ENCODE assay signal across 21 mouse cellular contexts in genomic region chr17:27464327-27464962, GRCm38 (mm10). TPM values are rescaled to one million over a fixed set of nuclear protein-coding genes. Genes with fewer than 3 reads are reported as not detected.
DNase-seq lines count a peak whose midpoint lies in the region; ATAC-seq and TF ChIP-seq lines count a peak whose summit lies in the region.
"Had no signal": no experiment of that assay in that cellular context is flagged by ENCODE, and none has a peak within 500 bp of the region (broad histone marks: within the 10 kb centered on the region; RNA-seq: fewer than 3 reads in every experiment).

No protein-coding gene starts in this region.

- H3K36me3 ChIP-seq in midbrain, embryonic 10.5 days = no peaks in the 10 kb centered on the region
- H3K36me3 ChIP-seq in midbrain, embryonic 11.5 days (ENCODE audit: control insufficient read depth, insufficient read depth, low read length) = no peaks in the 10 kb centered on the region
- H3K36me3 ChIP-seq in hindbrain, postnatal 0 days (ENCODE audit: insufficient read depth, low read length) = no peaks in the 10 kb centered on the region
- H3K36me3 ChIP-seq in neural tube, embryonic 14.5 days (ENCODE audit: control insufficient read depth, insufficient read depth, low read length) = no peaks in the 10 kb centered on the region
- no peaks in the 10 kb centered on the region for H3K36me3 ChIP-seq in liver, embryonic 12.5 days
- H3K36me3 ChIP-seq: embryonic facial prominence, embryonic 13.5 days; G1E; heart, embryonic 15.5 days had no signal

- H3K9me3 ChIP-seq in midbrain, embryonic 10.5 days (replicated peaks) = no peaks in the 10 kb centered on the region
- no peaks in the 10 kb centered on the region for H3K9me3 ChIP-seq in midbrain, embryonic 11.5 days (ENCODE audit: control insufficient read depth, low read length)
- H3K9me3 ChIP-seq in hindbrain, postnatal 0 days (ENCODE audit: low read length) = no peaks in the 10 kb centered on the region
- H3K9me3 ChIP-seq in neural tube, embryonic 14.5 days (ENCODE audit: control insufficient read depth, low read length) = no peaks in the 10 kb centered on the region
- H3K9me3 ChIP-seq in liver, embryonic 12.5 days (replicated peaks) = no peaks in the 10 kb centered on the region
- H3K9me3 ChIP-seq: embryonic facial prominence, embryonic 13.5 days; heart, embryonic 15.5 days had no signal

- no peak overlapping the region for H3K9ac ChIP-seq in midbrain, embryonic 11.5 days (ENCODE audit: low read length)
- no peak overlapping the region for H3K9ac ChIP-seq in hindbrain, postnatal 0 days (replicated peaks; ENCODE audit: low read length)
- H3K9ac ChIP-seq in neural tube, embryonic 14.5 days (replicated peaks; ENCODE audit: low read depth, low read length) = no peak overlapping the region
- H3K9ac ChIP-seq in liver, embryonic 12.5 days = no peak overlapping the region
- H3K9ac ChIP-seq: embryonic facial prominence, embryonic 13.5 days; heart, embryonic 15.5 days had no signal

- no peak for ATAC-seq in midbrain, embryonic 11.5 days (ENCODE audit: low FRiP score)
- ATAC-seq in hindbrain, postnatal 0 days = peak; percentile 57; the same call in 1 of the 2 replicates
- ATAC-seq in neural tube, embryonic 14.5 days (ENCODE audit: low read depth) = 0 out of 2 replicates have a peak, but pooled peaks have one; percentile 16
- no peak for ATAC-seq in megakaryocyte, adult 5-6 weeks (ENCODE audit: poor library complexity, severe bottlenecking)
- no peak for ATAC-seq in liver, embryonic 12.5 days

- no peak overlapping the region for H3K4me2 ChIP-seq in midbrain, embryonic 11.5 days
- no peak overlapping the region for H3K4me2 ChIP-seq in hindbrain, postnatal 0 days (ENCODE audit: low read depth, low read length)
- H3K4me2 ChIP-seq in neural tube, embryonic 14.5 days (ENCODE audit: low read depth, low read length) = no peak overlapping the region
- no peak overlapping the region for H3K4me2 ChIP-seq in liver, embryonic 12.5 days
- H3K4me2 ChIP-seq: embryonic facial prominence, embryonic 13.5 days; heart, embryonic 15.5 days had no signal

- no peak for TF ChIP-seq CTCF in hindbrain, postnatal 0 days (IDR thresholded peaks at IDR 0.05; ENCODE audit: low read depth)

- DNase-seq in midbrain, embryonic 10.5 days (ENCODE audit: low spot score) = no peak
- DNase-seq in midbrain, embryonic 11.5 days (ENCODE audit: low spot score, missing footprints) = no peak
- DNase-seq in hindbrain, postnatal 0 days (ENCODE audit: low spot score) = peak; percentile 50
- DNase-seq in kidney, postnatal 10 days = peak; percentile 39
- DNase-seq in retina, postnatal 1 day = no peak
- DNase-seq: adrenal gland, adult 8-10 months; cerebellum, adult 11 months; gastrocnemius, postnatal 10 days; heart, adult 2 months; layer of hippocampus, adult 9-11 months; lung, postnatal 14 days; right cerebral cortex, postnatal 4 days; thymus, postnatal 4 days had no signal

- no peaks in the 10 kb centered on the region for H3K4me1 ChIP-seq in midbrain, embryonic 10.5 days
- no peaks in the 10 kb centered on the region for H3K4me1 ChIP-seq in midbrain, embryonic 11.5 days (ENCODE audit: control insufficient read depth, insufficient read depth, low read length)
- 0 out of 2 replicates have a peak, but pooled peaks cover 10% of the 10 kb centered on the region for H3K4me1 ChIP-seq in hindbrain, postnatal 0 days (ENCODE audit: insufficient read depth, low read length)
- H3K4me1 ChIP-seq in neural tube, embryonic 14.5 days (ENCODE audit: control insufficient read depth, insufficient read depth, low read length) = peaks cover 6% of the 10 kb centered on the region; the same call in 1 of the 2 replicates
- H3K4me1 ChIP-seq in liver, embryonic 12.5 days = no peaks in the 10 kb centered on the region
- H3K4me1 ChIP-seq: heart, embryonic 15.5 days had no signal

- 72% methylated on average over 8 of the region's 8 CpGs for WGBS in midbrain, embryonic 10.5 days
- 69% methylated on average over 8 of the region's 8 CpGs for WGBS in midbrain, embryonic 11.5 days
- WGBS in hindbrain, postnatal 0 days = 35% methylated on average over 8 of the region's 8 CpGs
- 38% methylated on average over 8 of the region's 8 CpGs for WGBS in neural tube, embryonic 14.5 days
- 44% methylated on average over 8 of the region's 8 CpGs for WGBS in liver, embryonic 12.5 days (ENCODE audit: insufficient replicate concordance)

- no peaks in the 10 kb centered on the region for H3K27me3 ChIP-seq in midbrain, embryonic 10.5 days (ENCODE audit: low read depth, poor library complexity, severe bottlenecking)
- H3K27me3 ChIP-seq in midbrain, embryonic 11.5 days (ENCODE audit: control insufficient read depth, insufficient read depth, low read length) = no peaks in the 10 kb centered on the region
- H3K27me3 ChIP-seq in hindbrain, postnatal 0 days (ENCODE audit: insufficient read depth, low read length) = no peaks in the 10 kb centered on the region
- no peaks in the 10 kb centered on the region for H3K27me3 ChIP-seq in neural tube, embryonic 14.5 days (ENCODE audit: control insufficient read depth, insufficient read depth, low read length)
- 0 out of 2 replicates have a peak, but pooled peaks cover 4% of the 10 kb centered on the region for H3K27me3 ChIP-seq in liver, embryonic 12.5 days (replicated peaks)
- H3K27me3 ChIP-seq: embryonic facial prominence, embryonic 13.5 days had no signal

- H3K27ac ChIP-seq in midbrain, embryonic 10.5 days (replicated peaks) = 0 out of 2 replicates have a peak overlapping the region, but pooled peaks have one; percentile 55
- H3K27ac ChIP-seq in midbrain, embryonic 11.5 days (ENCODE audit: low read depth, low read length) = no peak overlapping the region
- peak overlapping the region; percentile 20; the same call in 1 of the 2 replicates for H3K27ac ChIP-seq in hindbrain, postnatal 0 days
- 0 out of 2 replicates have a peak overlapping the region, but pooled peaks have one; percentile 23 for H3K27ac ChIP-seq in neural tube, embryonic 14.5 days (ENCODE audit: low read depth, low read length)
- no peak overlapping the region for H3K27ac ChIP-seq in liver, embryonic 12.5 days
- H3K27ac ChIP-seq: embryonic facial prominence, embryonic 13.5 days; heart, adult 2 months; heart, embryonic 15.5 days had no signal

- H3K4me3 ChIP-seq in midbrain, embryonic 10.5 days = no peak overlapping the region
- H3K4me3 ChIP-seq in midbrain, embryonic 11.5 days (ENCODE audit: low read depth, low read length) = no peak overlapping the region
- no peak overlapping the region for H3K4me3 ChIP-seq in hindbrain, postnatal 0 days (ENCODE audit: low read length)
- H3K4me3 ChIP-seq in neural tube, embryonic 14.5 days (ENCODE audit: low read depth, low read length) = no peak overlapping the region
- no peak overlapping the region for H3K4me3 ChIP-seq in liver, embryonic 12.5 days
- H3K4me3 ChIP-seq: embryonic facial prominence, embryonic 13.5 days; heart, adult 2 months; heart, embryonic 15.5 days had no signal

RNA-seq across cellular contexts. Expression of gene Grm4, which starts 56.8 kb away (rescaled TPM):
- polyA plus RNA-seq in midbrain, embryonic 10.5 days (2016; fragmentation: Nextera tagmentation; extraction: Ambion mirVana) = 2.8 and 3.5 TPM in 2 replicates
- polyA plus RNA-seq in midbrain, embryonic 11.5 days (2014; fragmentation: Nextera tagmentation; extraction: Ambion mirVana) = 3.5 and 3.6 TPM in 2 replicates
- total RNA-seq in hindbrain, postnatal 0 days (2014; rRNA removed) = 34.3 and 38.8 TPM in 2 replicates
- polyA plus RNA-seq in hindbrain, postnatal 0 days (2015; fragmentation: Nextera tagmentation; extraction: Ambion mirVana) = 8.7 and 10.1 TPM in 2 replicates
- polyA plus RNA-seq in neural tube, embryonic 14.5 days (2014; fragmentation: Nextera tagmentation; extraction: Ambion mirVana) = 7.4 and 9.1 TPM in 2 replicates
- not detected in 2 replicates for total RNA-seq in megakaryocyte, adult 5-6 weeks (2015)
- total RNA-seq in megakaryocyte, adult 5-6 weeks (2017) = not detected in 2 replicates
- 0.05 TPM in 1 of 2 replicates, not detected in the other for polyA plus RNA-seq in liver, embryonic 12.5 days (2016; fragmentation: Nextera tagmentation; extraction: Ambion mirVana)
- total RNA-seq: hematopoietic stem cell, adult 5-6 weeks had no signal
- polyA plus RNA-seq: G1E; liver, embryonic 16.5 days had no signal

Comparison
In these comparisons a context has a peak if more than half of its experiments do, and no peak if none do; other contexts are left out.
1. H3K27ac ChIP-seq: peak in midbrain, embryonic 10.5 days (single experiment), hindbrain, postnatal 0 days (single experiment) and neural tube, embryonic 14.5 days (single experiment); none in midbrain, embryonic 11.5 days (single experiment) and liver, embryonic 12.5 days (single experiment).
2. DNase-seq: peak in hindbrain, postnatal 0 days (single experiment) and kidney, postnatal 10 days (single experiment); none in midbrain, embryonic 10.5 days (single experiment), midbrain, embryonic 11.5 days (single experiment) and retina, postnatal 1 day (single experiment).
3. ATAC-seq: peak in hindbrain, postnatal 0 days (single experiment) and neural tube, embryonic 14.5 days (single experiment); none in midbrain, embryonic 11.5 days (single experiment), megakaryocyte, adult 5-6 weeks (single experiment) and liver, embryonic 12.5 days (single experiment).